11 mouse cellular contexts compared by ENCODE assay signal in genomic region chr4:105199345-105199744, GRCm38 (mm10). TPM values are rescaled to one million over a fixed set of nuclear protein-coding genes. Genes with fewer than 3 reads are reported as not detected.
"Had no signal": no experiment of that assay in that cellular context is flagged by ENCODE, and none has a peak within 500 bp of the region (broad histone marks: within the 10 kb centered on the region; RNA-seq: fewer than 3 reads in every experiment).

No protein-coding gene starts in this region.

- H3K9me3 ChIP-seq: limb, embryonic 12.5 days; liver, embryonic 15.5 days; midbrain, embryonic 13.5 days had no signal

- H3K4me2 ChIP-seq: limb, embryonic 12.5 days; liver, embryonic 11.5 days; liver, embryonic 15.5 days; midbrain, embryonic 13.5 days had no signal

- H3K4me1 ChIP-seq: liver, embryonic 15.5 days had no signal

- ATAC-seq: lung, postnatal 0 days; midbrain, embryonic 13.5 days had no signal

- H3K9ac ChIP-seq: limb, embryonic 12.5 days; liver, embryonic 15.5 days; midbrain, embryonic 13.5 days had no signal

- DNase-seq: layer of hippocampus, postnatal 36 days; lung, adult 2 months; lung, postnatal 36 days; right cerebral cortex, postnatal 14 days; thymus, postnatal 36 days had no signal

- H3K4me3 ChIP-seq: limb, embryonic 12.5 days; liver, embryonic 15.5 days; midbrain, embryonic 13.5 days had no signal

- H3K27ac ChIP-seq: liver, embryonic 15.5 days; midbrain, embryonic 13.5 days had no signal

- H3K36me3 ChIP-seq: liver, embryonic 15.5 days had no signal

- H3K27me3 ChIP-seq: limb, embryonic 12.5 days; liver, embryonic 15.5 days; midbrain, embryonic 13.5 days had no signal

RNA-seq across cellular contexts. Expression of gene Plpp3, which starts 42.2 kb away (rescaled TPM):
- total RNA-seq: megakaryocyte progenitor cell, adult 5-6 weeks had no signal
